Mouse (Mus musculus) retina, postnatal 1 day (tissue): ENCODE results near the gene Akap2.
A peak's percentile ranks its signal among the peaks of the same experiment; 100 is the strongest.

Experiments used
- DNase-seq: peaks from one replicate; pipeline ENCODE4 v3.0.0-alpha.2; 2012

Akap2 gene

DNA sequence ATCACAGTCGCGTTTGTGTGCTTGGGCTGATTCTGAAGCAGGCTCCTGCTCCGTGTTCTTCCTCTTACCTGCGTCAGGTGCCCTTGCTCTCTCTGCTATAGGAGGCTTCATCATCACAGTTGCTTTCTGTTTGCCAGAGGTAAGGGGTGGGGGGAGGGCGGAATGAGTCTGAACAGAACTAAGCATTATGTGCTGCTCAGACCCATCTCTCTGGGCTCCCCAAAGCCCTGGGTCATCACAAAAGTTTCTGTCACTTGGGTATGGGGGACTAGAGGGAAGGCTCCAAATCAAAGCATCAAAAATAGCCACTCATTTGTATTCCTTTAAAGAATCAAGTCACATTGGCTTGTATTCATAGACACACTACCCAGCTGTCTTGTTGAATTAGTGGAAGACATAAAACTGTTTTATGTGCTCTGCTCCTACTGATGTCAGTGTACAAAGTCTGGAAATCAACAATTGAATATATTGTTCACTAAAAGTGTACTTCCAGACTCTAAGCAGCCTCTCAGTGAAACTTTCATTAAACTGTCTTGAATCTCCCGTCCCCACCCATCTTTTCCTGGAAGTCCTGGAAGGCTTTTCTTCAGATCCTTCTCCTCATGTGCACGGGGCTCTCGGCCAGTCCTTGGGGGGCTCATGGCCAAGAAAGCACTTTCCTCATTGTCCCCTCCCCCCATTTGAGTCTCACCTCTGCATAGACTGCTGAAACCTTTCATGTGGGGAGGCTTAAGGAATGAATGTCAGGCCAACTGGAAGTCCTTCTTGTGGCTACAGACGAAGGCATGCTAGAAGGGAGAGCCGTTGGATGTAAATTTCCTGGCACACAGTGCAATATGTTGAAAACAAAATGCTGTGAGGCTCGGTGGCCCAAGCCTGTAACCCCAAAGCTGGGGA lies 13.6 kb upstream of the Akap2 start:
- DNase-seq: no peak

DNA sequence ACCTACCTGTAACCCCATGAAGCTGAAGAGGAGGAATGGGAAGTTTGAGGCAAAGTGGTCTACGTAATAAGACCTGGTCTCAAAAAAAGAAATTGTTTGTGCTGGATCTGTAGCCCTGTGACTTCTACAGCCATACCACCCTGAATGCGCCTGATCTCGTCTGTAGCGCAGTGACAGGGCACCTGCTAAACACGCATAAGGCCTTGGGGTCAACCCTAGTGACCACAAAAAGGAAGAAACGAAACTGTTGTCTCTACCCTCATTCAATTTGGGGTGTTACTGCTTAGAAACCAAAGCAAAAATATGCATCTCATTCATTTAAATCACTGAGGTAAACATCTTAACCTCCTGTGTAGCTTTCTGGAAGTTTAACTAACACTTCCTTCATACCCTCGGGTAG lies 12.9 kb upstream of the Akap2 start:
- no peak for DNase-seq

DNA sequence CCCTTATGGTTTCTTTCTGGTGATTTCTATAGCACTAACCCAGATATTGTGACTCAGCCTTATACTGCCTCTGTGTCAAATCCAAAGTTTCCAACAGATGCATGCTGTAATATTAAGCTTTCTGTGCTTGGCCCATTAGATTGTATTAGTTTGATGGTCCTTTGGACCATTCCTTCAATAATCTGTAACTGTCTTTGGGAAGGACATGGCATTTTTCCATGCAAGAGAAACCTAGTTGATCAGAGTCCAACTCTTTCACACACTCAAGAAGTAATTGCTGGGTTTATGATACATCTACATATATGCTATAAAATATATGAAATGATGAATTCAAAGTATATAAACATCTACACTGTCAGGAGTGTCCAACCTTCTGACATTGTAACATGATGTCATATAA lies 1.6 kb upstream of the Akap2 start:
- DNase-seq: no peak

DNA sequence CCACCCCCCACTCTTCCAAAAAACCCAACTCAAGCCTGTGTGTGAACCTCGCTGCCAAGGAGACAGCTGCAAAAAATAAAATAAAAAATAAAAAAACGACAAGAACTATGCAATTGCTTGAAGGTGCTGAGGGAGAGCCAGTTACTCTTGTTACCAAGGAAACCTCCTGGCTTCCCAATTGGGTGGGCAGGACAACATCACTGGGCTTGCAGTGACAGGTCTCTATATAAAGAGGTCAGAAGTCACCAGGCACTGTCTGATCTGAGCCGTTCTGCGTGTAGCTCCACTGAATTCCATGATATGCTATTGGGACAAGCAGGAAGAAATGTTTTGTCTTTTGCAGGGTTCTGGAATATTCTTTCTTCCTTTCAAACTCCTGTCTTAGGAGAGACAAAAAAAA lies 722 bp upstream of the Akap2 start:
- no peak for DNase-seq

DNA sequence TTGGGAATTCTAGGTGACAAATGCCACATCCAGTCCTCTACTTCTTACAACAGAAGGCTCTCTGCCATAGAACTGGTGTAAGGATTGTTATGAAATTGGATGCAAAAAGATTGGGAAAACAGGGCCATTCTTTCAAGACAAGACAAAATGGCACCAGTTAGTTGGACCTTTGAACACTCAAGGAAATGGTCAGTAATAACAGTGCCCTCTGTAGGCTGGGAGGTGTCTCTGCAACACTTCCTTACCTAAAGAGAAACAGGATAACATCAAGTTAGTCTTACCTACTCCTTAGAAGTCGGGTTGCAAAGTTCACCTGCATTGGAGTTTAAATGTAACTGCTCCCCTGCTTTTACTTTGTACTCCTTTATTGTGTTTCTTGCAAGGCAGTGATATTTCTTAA lies 1.9 kb downstream of the Akap2 start:
- no peak for DNase-seq

DNA sequence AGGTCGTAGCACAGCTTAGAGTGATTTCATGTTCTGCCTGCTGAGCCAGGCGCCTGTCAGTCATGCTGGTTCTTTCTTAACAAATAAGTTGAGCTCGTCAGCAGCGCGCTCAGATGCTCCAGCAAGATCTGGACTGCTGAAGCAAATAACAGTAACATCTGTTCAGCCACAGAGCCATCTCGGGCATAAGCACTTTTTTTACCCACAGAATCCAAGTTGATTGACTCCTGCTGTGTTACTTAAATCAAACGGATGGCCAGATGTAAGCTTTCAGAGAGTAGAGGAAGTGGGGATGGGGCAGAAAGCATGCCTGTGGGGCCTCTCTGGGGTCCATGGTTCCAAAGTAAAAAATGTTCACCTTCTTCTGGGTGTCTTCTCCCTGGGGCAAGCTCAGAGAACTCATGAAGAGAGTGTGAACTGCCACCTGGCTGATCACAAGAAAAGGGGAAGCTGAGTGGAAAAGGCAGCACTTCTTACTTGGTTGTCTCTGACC lies 3.5 kb downstream of the Akap2 start:
- DNase-seq: peak; percentile 7

DNA sequence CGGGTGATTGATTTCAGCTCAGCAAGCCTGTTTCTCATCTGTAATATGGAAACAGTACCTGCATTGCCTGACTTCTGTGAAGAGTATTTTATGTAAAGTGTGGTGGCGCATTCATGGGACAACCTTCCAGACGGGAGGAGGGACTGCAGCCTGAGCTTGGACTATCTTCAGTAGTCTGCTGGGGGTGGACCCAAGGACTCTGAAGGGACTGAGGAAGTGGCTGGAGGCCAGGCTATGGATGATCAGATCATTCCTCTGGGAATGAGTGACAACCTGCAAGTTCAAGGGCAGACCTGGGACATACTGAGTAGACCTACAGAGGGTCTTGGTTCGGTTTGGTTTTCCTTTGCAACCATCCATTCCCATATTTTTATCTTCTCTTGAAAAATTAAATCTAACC lies 4.8 kb downstream of the Akap2 start:
- no peak for DNase-seq

DNA sequence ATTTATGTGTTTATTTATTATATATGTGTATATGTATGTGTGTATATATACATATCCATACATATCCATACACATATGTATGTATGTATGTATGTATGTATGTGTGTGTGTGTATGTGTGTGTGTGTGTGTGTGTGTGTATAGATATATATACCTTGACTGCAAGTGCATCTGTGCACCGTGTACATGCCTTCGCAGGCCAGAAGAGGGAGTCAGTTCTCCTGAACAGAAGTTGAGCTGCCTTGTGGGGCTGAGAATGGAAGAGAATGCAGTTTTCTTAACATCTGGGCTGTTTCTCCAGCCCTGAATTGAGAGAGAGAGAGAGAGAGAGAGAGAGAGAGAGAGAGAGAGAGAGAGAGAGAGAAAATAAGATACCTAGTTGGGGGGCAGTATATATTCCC lies 6.2 kb downstream of the Akap2 start:
- no peak for DNase-seq

DNA sequence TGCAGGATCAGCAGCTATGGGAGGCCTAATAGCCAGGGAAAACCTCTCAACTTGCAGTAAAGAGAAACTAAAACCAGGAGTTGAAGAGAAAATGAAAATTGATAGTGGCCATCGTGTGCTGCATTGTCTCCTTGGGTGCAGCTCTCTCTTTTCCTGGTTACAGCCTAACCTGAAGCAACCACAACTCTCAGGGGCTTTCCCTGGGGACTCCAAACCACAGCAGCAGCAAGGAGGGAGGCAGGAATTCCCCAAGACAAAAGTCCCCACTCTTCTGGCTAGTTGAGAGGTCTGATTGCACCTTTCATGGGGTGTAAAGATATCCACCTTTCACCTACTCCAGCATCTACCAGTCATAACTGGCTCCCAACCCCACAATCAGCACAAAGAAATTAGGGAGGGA lies 8.1 kb downstream of the Akap2 start:
- DNase-seq: no peak

DNA sequence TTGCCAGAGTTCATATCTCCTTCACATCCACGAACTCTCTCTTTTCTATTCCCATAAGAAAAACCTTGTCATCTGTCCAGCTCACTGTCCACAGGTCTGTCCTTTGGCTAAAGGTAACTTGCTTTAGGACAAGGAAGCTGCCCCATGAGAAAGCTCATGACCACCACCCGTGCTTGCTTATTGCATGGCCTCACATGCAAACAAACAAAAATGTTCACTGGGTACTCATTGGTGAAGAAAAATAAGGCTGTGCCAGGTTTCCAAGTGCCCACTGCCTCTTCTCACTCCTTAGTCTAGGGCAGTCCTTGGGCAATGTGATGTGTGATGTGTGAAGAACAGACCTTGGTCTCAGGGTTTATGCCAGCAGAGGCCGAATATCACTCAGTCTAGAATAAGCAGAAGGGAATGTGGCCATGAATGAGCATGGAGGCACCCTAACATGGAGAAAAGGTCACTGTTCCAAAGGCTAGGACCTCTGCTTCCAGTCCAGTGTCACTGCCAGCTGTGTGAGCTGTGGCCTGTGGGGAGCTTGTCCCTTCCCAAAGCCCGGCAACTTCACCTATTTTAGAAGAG lies 11.2 kb downstream of the Akap2 start:
- DNase-seq: no peak

DNA sequence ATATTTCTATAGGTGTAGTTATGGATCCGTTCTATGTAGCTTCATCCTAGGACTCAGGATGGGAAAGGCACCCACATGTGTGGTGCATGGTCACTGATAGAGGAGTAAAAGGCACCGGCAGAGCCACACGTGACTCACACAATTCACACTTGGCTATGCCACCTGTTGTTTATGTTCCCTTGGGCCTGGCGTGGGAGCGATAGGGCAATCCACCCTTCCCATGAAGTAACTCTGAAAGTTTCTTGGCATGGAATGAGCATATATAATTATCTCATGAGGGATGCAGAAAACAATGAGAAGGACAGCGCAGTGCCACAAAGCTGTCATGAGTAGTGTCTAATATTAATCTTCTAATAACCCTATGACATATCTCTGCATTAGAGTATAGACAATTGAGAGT lies 12.6 kb downstream of the Akap2 start:
- no peak for DNase-seq

DNA sequence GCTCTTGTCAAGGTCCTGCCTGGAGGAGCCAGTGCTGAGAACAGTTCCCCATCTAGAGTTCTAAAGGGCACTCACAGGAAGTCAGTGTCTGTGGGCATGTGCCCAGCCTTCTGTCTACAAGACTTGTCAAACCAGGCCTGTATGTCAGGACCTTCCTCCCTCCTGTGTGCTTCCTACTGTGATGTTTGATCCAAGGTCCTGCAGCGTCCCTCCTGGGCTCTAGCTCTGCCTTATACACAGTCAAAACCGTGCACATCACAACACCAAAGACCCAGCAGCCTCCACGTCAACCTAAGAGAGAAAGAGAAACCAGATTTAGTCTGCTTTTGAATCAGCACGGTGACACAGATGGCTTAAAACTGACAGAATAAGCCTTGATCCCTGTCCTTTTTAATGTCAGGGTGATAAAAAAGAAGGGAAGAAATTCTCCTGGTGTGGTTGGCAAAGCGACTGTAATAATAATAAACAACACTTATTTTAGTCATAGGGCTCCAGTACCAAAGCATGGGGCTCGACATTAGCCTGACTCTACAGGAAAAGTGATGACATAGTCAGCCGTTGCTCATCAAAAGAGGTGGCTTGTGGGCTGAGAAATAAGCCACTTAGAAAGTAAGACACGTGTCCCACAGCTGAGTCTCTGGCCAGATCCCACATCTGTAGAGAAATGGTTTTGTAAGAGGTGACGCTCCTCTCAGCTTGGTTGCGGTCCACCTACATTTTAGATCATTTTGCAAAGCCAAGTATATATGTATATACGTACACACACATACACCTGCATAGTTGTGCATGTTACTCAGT lies 13.5 kb downstream of the Akap2 start:
- no peak for DNase-seq

DNA sequence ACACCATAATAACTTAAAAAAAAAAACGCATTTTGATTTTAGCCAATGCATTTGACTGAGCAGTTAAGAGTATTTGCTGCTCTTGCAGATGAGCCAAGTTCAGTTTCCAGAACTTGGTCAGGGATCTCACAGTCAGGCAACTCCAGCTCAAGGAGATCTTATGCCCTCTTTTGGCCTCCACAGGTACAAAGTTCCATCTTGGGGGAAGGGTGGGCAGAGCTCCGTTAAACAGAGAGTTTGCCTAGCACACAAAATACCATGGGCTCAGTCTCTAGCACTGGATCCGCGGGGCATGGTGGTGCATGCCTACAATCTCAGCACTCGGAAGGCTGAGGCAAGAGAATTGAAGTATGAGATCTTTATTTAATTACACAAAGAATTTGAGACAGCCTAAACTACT lies 14.9 kb downstream of the Akap2 start:
- no peak for DNase-seq

DNA sequence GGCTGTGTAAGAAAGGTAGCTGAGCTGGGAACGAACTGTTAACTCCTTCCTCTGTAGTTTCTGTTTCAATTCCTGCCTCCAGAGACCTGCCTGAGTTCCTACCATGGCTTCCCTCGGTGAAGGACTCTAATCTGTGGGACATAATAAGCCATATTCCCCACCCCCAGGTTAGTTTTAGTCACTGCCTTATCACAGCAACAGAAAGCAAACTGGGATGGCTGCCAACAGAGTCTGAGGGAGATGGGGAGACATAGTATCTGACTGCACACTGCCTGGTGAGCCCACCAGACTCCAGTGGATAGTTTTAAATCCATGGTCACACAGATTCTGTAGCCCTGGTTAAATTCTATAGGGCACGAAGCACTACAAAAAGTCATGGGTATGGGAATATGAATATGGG lies 16.0 kb downstream of the Akap2 start:
- DNase-seq: no peak

DNA sequence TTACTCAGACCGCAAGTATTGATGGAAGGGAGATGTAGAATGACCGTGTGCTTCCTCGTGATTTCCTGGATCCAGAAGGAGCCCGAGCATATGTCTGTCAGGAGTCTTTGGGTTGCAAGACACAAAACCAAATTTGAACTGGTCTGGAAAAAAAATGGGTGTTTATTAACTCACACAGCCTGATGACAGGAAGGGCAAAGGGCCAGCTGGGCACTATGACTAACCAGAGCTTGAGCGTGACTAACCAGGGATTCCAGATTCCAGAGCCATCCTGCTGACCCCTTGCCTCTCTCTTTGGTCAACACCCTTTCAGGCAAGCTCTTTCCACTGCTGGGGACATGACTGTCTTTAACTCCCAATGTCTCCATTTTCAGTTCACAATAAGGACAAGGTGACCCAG lies 18.0 kb downstream of the Akap2 start:
- no peak for DNase-seq

DNA sequence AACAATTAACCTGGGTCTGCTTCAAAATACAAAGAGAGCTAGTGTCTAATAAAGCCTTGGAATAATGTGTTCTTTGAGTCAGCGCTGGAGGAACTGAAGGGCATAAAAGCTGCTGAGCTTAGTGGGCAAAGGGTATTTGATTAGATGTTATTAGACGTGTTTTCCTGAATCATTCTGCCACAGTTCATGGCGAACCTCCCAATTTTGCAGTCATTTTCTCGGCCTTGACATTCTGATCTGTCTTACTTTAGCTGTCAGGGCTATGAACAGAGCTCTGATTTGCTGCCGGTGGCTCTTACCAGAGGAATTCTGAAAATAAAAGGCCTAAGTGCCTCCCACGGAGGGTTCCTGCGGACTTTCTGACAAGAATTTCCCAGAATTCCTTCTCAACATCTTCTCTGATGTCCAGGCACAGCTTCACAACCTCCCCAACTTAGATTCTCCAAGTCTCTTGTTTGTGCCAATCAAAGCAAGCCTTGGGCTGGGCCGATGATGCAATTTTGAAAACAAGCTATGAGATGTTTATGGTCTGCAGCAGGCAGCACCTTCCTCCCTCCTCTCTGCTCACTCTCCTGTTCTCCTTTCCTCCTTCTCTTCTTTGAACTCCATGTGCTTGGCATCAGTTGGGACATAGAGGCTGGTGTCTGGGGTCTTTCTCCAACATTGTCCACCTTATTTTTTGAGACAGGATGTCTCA lies 21.5 kb downstream of the Akap2 start:
- DNase-seq: no peak

DNA sequence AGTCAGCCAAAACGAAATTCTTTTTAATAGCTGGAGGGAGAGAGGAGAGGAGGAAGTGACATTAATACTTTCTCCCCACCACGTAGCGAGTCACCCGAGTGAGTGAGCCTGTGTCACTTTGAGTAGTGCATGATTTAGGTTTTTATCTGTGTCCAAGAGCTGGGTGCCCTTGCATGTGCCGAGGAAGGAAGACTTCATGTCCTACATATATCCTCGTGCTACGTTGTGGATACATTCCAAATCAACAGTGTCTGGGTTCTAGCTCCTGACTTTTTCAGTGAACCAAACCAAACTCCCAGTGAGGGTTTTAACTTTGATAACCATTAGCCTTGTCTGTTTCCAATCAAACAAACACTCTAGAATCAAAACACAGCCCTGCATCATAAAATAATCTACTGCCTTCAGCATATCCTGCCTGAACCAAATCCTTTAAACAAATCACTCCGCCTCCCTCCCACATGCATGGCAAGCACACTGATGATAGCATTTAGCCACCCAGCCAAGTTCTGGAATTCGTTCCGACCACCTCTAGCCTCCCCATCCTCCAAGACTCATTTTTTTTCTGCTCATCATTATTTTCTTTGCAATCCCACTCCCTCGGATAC lies 26.0 kb downstream of the Akap2 start:
- no peak for DNase-seq

DNA sequence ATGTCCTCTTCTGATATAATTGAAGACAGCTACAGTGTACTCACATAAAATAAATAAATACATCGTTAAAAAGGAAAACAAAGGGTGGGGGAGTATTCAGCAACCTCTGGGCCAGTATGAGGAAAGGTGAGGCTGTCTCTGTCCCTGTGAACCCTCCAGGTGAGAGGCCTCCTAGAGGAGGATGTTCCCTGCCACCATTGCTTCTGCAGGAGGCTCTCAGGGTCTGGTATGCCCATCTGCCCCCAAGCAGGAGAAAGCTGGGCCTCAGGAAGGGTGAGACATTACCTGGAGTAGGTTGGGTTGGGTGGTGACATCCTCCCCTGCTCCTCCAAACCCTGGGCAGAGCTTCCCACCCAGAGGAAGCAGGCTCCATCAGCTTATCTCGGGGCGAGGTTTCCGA lies 33.2 kb downstream of the Akap2 start:
- DNase-seq: no peak

DNA sequence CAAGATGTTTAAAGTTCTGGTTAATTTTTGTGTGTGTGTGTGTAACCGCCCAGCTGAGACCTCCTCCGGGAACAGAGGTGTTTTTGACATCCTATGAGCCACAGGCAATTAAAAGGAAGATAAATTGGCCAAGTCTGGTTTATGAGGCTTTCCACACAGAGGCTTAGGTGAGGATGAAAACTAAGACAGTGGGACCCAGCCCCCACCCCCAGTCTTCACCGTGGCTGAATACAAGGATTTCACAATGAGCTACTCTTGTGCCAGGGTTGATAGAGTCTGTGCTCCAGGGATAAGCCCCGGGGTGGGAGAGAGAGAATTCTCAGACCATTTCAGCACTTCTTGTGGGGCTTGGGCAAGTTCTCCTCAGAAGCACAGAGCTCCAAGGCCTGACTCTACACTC lies 33.6 kb downstream of the Akap2 start:
- no peak for DNase-seq

DNA sequence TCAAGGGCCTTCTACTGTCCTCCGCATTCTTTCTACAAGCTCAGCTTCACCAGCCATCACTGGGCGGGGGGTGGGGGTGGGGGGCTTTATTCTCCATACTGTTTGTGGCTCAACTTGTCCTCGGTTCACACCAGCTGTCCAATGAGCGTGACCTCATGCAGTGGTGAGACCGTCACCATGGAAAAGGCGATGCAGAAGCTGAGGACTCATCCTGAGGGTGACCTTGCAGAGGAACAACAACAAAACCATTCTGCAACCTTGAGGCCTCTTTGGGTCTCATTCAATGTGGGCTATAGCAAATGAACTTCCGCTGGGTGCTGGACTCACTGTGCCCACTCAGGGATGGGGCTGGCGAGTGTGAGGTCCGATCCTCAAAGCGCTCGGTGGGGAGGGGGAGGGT lies 34.1 kb downstream of the Akap2 start:
- no peak for DNase-seq

DNA sequence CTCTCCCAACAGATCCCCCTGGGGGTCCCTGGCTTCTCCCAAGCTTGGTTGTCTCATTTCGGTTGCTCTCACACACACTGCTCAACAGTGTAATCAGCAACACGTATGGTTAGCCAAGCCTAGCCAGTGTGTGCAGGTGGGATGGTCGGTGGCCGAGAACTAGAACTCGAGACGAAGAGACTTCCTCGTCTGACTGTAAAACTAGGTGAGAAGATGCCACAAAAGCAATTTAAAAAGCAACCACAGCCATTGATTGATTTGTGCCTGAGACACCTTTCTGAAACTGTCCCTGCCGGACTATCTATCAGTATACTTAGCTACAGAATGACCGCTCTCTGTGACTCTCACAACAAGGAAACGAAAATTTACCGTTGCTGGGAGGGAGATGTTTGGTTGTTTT lies 37.6 kb downstream of the Akap2 start:
- DNase-seq: no peak

DNA sequence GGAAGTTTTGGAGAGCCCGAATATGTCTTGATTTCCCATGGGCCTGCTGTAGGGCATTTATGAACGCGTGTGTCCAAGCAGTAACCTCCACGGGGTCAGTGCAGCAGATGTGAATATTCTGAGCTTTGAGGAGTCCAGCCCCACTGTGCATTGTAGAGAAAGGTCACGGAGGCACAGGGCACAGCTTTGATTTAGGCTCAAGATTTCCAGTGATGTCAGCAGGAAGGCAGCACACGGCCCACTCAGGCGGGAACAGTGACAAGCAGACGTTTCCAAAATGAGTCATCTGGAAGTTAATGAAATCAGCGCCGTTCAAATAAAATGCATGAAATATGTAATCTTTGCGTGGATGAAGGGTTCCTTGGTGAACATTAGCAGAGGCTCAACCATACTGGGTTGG lies 40.5 kb downstream of the Akap2 start:
- peak; percentile 11 for DNase-seq

DNA sequence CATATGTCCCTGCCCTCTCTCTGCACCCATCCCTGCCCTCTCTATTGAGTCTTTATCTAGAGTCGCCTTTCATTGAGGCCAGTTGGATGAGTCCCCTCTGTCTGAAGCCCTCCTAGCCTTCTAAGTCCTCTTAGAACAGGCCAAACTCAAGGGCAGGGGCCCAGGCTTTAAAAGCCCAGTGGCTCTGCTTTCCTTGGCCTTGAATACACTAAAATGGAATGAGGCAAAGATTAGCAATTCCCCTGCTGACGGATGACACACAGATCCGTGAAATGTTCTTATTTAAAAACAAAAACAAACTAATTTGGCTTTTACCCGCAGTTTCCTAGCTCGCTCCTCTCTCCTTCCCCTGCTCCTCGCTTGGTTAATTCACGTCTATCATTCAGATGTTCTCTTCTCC lies 45.0 kb downstream of the Akap2 start:
- DNase-seq: no peak
